In genomic region chr16:23103038-23103745, GRCm38 (mm10) we compare ENCODE assay signal across 8 mouse cellular contexts. TPM values are rescaled to one million over a fixed set of nuclear protein-coding genes. Genes with fewer than 3 reads are reported as not detected.
DNase-seq lines count a peak whose midpoint lies in the region; ATAC-seq and TF ChIP-seq lines count a peak whose summit lies in the region.

No protein-coding gene starts in this region.

- WGBS in spleen, adult 2 months, result 21% methylated on average over 17 of the region's 17 CpGs
- 38% methylated on average over 17 of the region's 17 CpGs for WGBS in limb, embryonic 14.5 days

- H3K9me3 ChIP-seq in limb, embryonic 14.5 days (ENCODE audit: control insufficient read depth, low read length), result no peaks in the 10 kb centered on the region

- H3K9ac ChIP-seq in limb, embryonic 14.5 days (ENCODE audit: low read depth, low read length, severe bottlenecking), result peak overlapping the region; percentile 52; the same call in 1 of the 2 replicates

- no peak for DNase-seq in spleen, adult 2 months (ENCODE audit: low read depth in 1 of 2, low spot score in 2 of 2)
- no peak for DNase-seq in spleen, postnatal 36 days (ENCODE audit: low spot score in 2 of 2)
- peak; percentile 15 to 42 for DNase-seq in heart, postnatal 14 days
- DNase-seq in limb, embryonic 14.5 days (ENCODE audit: low spot score), result no peak
- no peak for DNase-seq in cerebellum, adult 8-10 months
- no peak for DNase-seq in frontal cortex, postnatal 25 days (ENCODE audit: low spot score in 2 of 2)
- DNase-seq in adrenal gland, adult (ENCODE audit: inconsistent age in 2 of 2, low spot score in 1 of 2), result no peak
- DNase-seq in urinary bladder, adult 18-20 months (ENCODE audit: low spot score in 2 of 2), result no peak

- H3K36me3 ChIP-seq in spleen, adult 2 months (ENCODE audit: control insufficient read depth, insufficient read depth, low read length), result no peaks in the 10 kb centered on the region
- no peaks in the 10 kb centered on the region for H3K36me3 ChIP-seq in limb, embryonic 14.5 days (ENCODE audit: control insufficient read depth, insufficient read depth, low read length)

- peak overlapping the region; percentile 49 for H3K4me3 ChIP-seq in spleen, adult 2 months (ENCODE audit: extremely low read depth, insufficient read depth, insufficient read length)
- peak overlapping the region; percentile 38 for H3K4me3 ChIP-seq in limb, embryonic 14.5 days (replicated peaks; ENCODE audit: low read length)

- no peak for TF ChIP-seq CTCF in spleen, adult 2 months (IDR thresholded peaks at IDR 0.05; ENCODE audit: extremely low read depth, insufficient read depth, insufficient read length, insufficient replicate concordance)

- TF ChIP-seq POLR2A in spleen, adult 2 months (IDR thresholded peaks at IDR 0.05; ENCODE audit: low read depth, low read length), result no peak
- TF ChIP-seq POLR2A in limb, embryonic 14.5 days (IDR thresholded peaks at IDR 0.05; ENCODE audit: borderline replicate concordance, extremely low read depth, insufficient read depth, insufficient read length), result no peak

- H3K27ac ChIP-seq in spleen, adult 2 months (ENCODE audit: insufficient read depth, low read length), result peak overlapping the region; percentile 45
- H3K27ac ChIP-seq in limb, embryonic 14.5 days (replicated peaks; ENCODE audit: low read depth, low read length), result no peak overlapping the region

- no peak for ATAC-seq in limb, embryonic 14.5 days (ENCODE audit: low FRiP score, low read depth)

- peak overlapping the region; percentile 60 for H3K4me2 ChIP-seq in limb, embryonic 14.5 days (replicated peaks; ENCODE audit: low read depth, low read length, severe bottlenecking)

- intact Hi-C loops in heart, postnatal 14 days (cut with DNase I), result no loop called here

- 0 out of 2 replicates have a peak, but pooled peaks cover 4% of the 10 kb centered on the region for H3K4me1 ChIP-seq in spleen, adult 2 months (ENCODE audit: control insufficient read depth, insufficient read depth, insufficient read length)
- peaks cover 7% of the 10 kb centered on the region; the same call in 1 of the 2 replicates for H3K4me1 ChIP-seq in limb, embryonic 14.5 days (ENCODE audit: control insufficient read depth, insufficient read depth, low read length)

- H3K27me3 ChIP-seq in spleen, adult 2 months (ENCODE audit: control insufficient read depth, insufficient read depth, low read length), result no peaks in the 10 kb centered on the region
- H3K27me3 ChIP-seq in limb, embryonic 14.5 days (ENCODE audit: control insufficient read depth, insufficient read depth, low read length), result no peaks in the 10 kb centered on the region

RNA-seq across cellular contexts. Expression of gene Eif4a2, which starts 4.1 kb away (rescaled TPM):
- polyA plus RNA-seq in spleen, adult 2 months (2012; rRNA removed), result 51.0 and 62.8 TPM in 2 replicates
- 100 to 1,000 TPM; 264 to 305 TPM for total RNA-seq in heart, postnatal 14 days (2021)
- polyA plus RNA-seq in limb, embryonic 14.5 days (2012; rRNA removed), result 640 and 683 TPM in 2 replicates
- 260 and 283 TPM in 2 replicates for polyA plus RNA-seq in limb, embryonic 14.5 days (2014; fragmentation: Nextera tagmentation; extraction: Ambion mirVana)

RNA-seq across cellular contexts. Expression of gene Rfc4, which starts 24.3 kb away (rescaled TPM):
- 0.22 and 0.63 TPM in 2 replicates for polyA plus RNA-seq in spleen, adult 2 months (2012; rRNA removed)
- total RNA-seq in heart, postnatal 14 days (2021), result 1 to 10 TPM; 4.4 to 9.3 TPM
- polyA plus RNA-seq in limb, embryonic 14.5 days (2012; rRNA removed), result 9.0 and 12.1 TPM in 2 replicates
- polyA plus RNA-seq in limb, embryonic 14.5 days (2014; fragmentation: Nextera tagmentation; extraction: Ambion mirVana), result 90.1 and 91.4 TPM in 2 replicates

RNA-seq across cellular contexts. Expression of gene Adipoq, which starts 43.1 kb away (rescaled TPM):
- 2.9 and 5.8 TPM in 2 replicates for polyA plus RNA-seq in spleen, adult 2 months (2012; rRNA removed)
- 10 to 100 TPM in 1 of 2 experiments, 1 to 10 TPM in 1; 5.1 to 18.8 TPM for total RNA-seq in heart, postnatal 14 days (2021)
- polyA plus RNA-seq in limb, embryonic 14.5 days (2012; rRNA removed), result 0.29 and 0.38 TPM in 2 replicates
- 0.26 TPM in 1 of 2 replicates, not detected in the other for polyA plus RNA-seq in limb, embryonic 14.5 days (2014; fragmentation: Nextera tagmentation; extraction: Ambion mirVana)

RNA-seq across cellular contexts. Expression of gene Kng1, which starts 45.5 kb away (rescaled TPM):
- 0.04 TPM in 1 of 2 replicates, not detected in the other for polyA plus RNA-seq in spleen, adult 2 months (2012; rRNA removed)
- not detected for total RNA-seq in heart, postnatal 14 days (2021)
- polyA plus RNA-seq in limb, embryonic 14.5 days (2012; rRNA removed), result 0.23 and 0.60 TPM in 2 replicates
- polyA plus RNA-seq in limb, embryonic 14.5 days (2014; fragmentation: Nextera tagmentation; extraction: Ambion mirVana), result 0.14 TPM in 1 of 2 replicates, not detected in the other

Comparison
In these comparisons a context has a peak if more than half of its experiments do, and no peak if none do; other contexts are left out.
1. DNase-seq: peak in heart, postnatal 14 days (2 of 2); none in spleen, adult 2 months (0 of 2), spleen, postnatal 36 days (0 of 2), limb, embryonic 14.5 days (single experiment), cerebellum, adult 8-10 months (single experiment), frontal cortex, postnatal 25 days (0 of 2), adrenal gland, adult (0 of 2) and urinary bladder, adult 18-20 months (0 of 2).